Mouse (Mus musculus): ENCODE results near the gene Cmtm1. TPM values are rescaled to one million over a fixed set of nuclear protein-coding genes. Genes with fewer than 3 reads are reported as not detected.
A peak's percentile ranks its signal among the peaks of the same experiment; 100 is the strongest.

The Cmtm1 gene
- total RNA-seq, 2 experiments from 2014 or later = not detected

GRCm38 (mm10) chr8:104249442-104249996 is 60.4 kb downstream of the Cmtm1 start:
- TF ChIP-seq CTCF (IDR thresholded peaks at IDR 0.05) = no peak
- no peak overlapping the region for H3K4me3 ChIP-seq
- no peak for DNase-seq (ENCODE audit: extremely low spot score in 1 of 2, low spot score in 2 of 2)
- no peak overlapping the region for H3K27ac ChIP-seq
- intact Hi-C loops (cut with DNase I) = no loop called here

- TF ChIP-seq CTCF (IDR thresholded peaks at IDR 0.05) = no peak
- Histone ChIP-seq H3K27ac (peak within 1 kb of the TSS; percentile 89), H3K4me3 (peak within 1 kb of the TSS; percentile 88)
- peak; percentile 72 to 73 for DNase-seq (ENCODE audit: extremely low spot score in 1 of 2, low spot score in 2 of 2)
- intact Hi-C loops (cut with DNase I) = no loop called here
Measured at GRCm38 (mm10) chr8:104248276-104248675, 61.7 kb downstream of the Cmtm1 start, which contains the start of gene Tk2. Gene Tk2 (minus strand): TSS chr8:104248558.

- no peak for DNase-seq (ENCODE audit: extremely low spot score in 1 of 2, low spot score in 2 of 2)
- Histone ChIP-seq H3K4me3 (peak overlapping the region; percentile 88), H3K27ac (peak overlapping the region; percentile 89)
- TF ChIP-seq CTCF (IDR thresholded peaks at IDR 0.05) = no peak
- intact Hi-C loops (cut with DNase I) = no loop called here
Measured at GRCm38 (mm10) chr8:104247908-104248275, 62.1 kb downstream of the Cmtm1 start.

- no peak for DNase-seq (ENCODE audit: extremely low spot score in 1 of 2, low spot score in 2 of 2)
- no peak for TF ChIP-seq CTCF (IDR thresholded peaks at IDR 0.05)
- Histone ChIP-seq H3K4me3 (peak overlapping the region; percentile 88), H3K27ac (no peak overlapping the region)
- intact Hi-C loops (cut with DNase I) = no loop called here
Measured at GRCm38 (mm10) chr8:104247054-104247907, 62.7 kb downstream of the Cmtm1 start.

- intact Hi-C loops (cut with DNase I) = no loop called here
- TF ChIP-seq CTCF (IDR thresholded peaks at IDR 0.05) = no peak
- no peak for DNase-seq (ENCODE audit: extremely low spot score in 1 of 2, low spot score in 2 of 2)
- H3K27ac ChIP-seq = no peak overlapping the region
- no peak overlapping the region for H3K4me3 ChIP-seq
Measured at GRCm38 (mm10) chr8:104246621-104247020, 63.3 kb downstream of the Cmtm1 start.

Other genes starting within 250 kb of the Cmtm1 start
- 10 to 100 TPM; 11.7 to 12.0 TPM for gene Cdh5, start 208.5 kb downstream of the Cmtm1 start, total RNA-seq (2021)
- gene Bean1, start 139.7 kb downstream of the Cmtm1 start, total RNA-seq (2021) = 10 to 100 TPM in 1 of 2 experiments, 1 to 10 TPM in 1; 9.3 to 12.2 TPM
- 10 to 100 TPM; 40.3 to 41.6 TPM for gene Tk2, start 61.6 kb downstream of the Cmtm1 start, total RNA-seq (2021)
- 1 to 10 TPM; 6.7 to 8.1 TPM for gene Cklf, start 59.3 kb downstream of the Cmtm1 start, total RNA-seq (2021)
- gene Cmtm2a, start 17.0 kb downstream of the Cmtm1 start, total RNA-seq (2021) = not detected
- not detected for gene Gm45711, start 64 bp downstream of the Cmtm1 start, total RNA-seq (2021)
- gene Gm11020, start 11.4 kb upstream of the Cmtm1 start, total RNA-seq (2021) = not detected
- not detected for gene Cmtm2b, start 12.1 kb upstream of the Cmtm1 start, total RNA-seq (2021)
- gene Cmtm3, start 29.3 kb upstream of the Cmtm1 start, total RNA-seq (2021) = 10 to 100 TPM; 11.9 to 12.8 TPM
- gene Cmtm4, start 85.7 kb upstream of the Cmtm1 start, total RNA-seq (2021) = 10 to 100 TPM; 86.7 to 87.4 TPM
- gene Dync1li2, start 132.9 kb upstream of the Cmtm1 start, total RNA-seq (2021) = 100 to 1,000 TPM; 279 to 326 TPM
- gene Terb1, start 199.8 kb upstream of the Cmtm1 start, total RNA-seq (2021) = 1 to 10 TPM; 1.9 to 2.0 TPM
- 10 to 100 TPM; 47.0 to 51.2 TPM for gene Nae1, start 224.5 kb upstream of the Cmtm1 start, total RNA-seq (2021)
- gene Car7, start 224.5 kb upstream of the Cmtm1 start, total RNA-seq (2021) = 10 to 100 TPM; 31.9 to 32.3 TPM

Measured in left cerebral cortex, adult 2 months (tissue).